Mouse (Mus musculus): ENCODE measurements around the gene Rp9. TPM values are rescaled to one million over a fixed set of nuclear protein-coding genes. Genes with fewer than 3 reads are reported as not detected.

Rp9 gene
- 124 and 176 TPM in 2 replicates for polyA plus RNA-seq (2012; rRNA removed)

- Histone ChIP-seq H3K4me1 (replicated peaks; ENCODE audit: control insufficient read depth, insufficient read depth, low read length) (no peaks in the 10 kb centered on the region), H3K36me3 (ENCODE audit: control insufficient read depth, insufficient read depth, low read length) (no peaks in the 10 kb centered on the region), H3K27me3 (ENCODE audit: control insufficient read depth, insufficient read depth, low read length) (no peaks in the 10 kb centered on the region), H3K27ac (ENCODE audit: control insufficient read depth, insufficient read depth, low read length) (0 out of 2 replicates have a peak within 1 kb of the TSS, but pooled peaks have one; percentile 22), H3K4me3 (ENCODE audit: control insufficient read depth, insufficient read depth, low read length) (no peak within 1 kb of the TSS)
- 96% methylated on average over 3 of the region's 3 CpGs for WGBS
- no peak for DNase-seq
- TF ChIP-seq CTCF (IDR thresholded peaks at IDR 0.05; ENCODE audit: borderline replicate concordance, control insufficient read depth, extremely low read depth, insufficient read depth, low read length, poor library complexity) (no peak), POLR2A (IDR thresholded peaks at IDR 0.05; ENCODE audit: control insufficient read depth, extremely low read depth, insufficient read depth, low read length, poor library complexity) (no peak)
These were observed at the start of gene Rp9 for GRCm38 (mm10) chr9:22469643-22470042. TSS of gene Rp9 (minus strand) at chr9:22469743.

GRCm38 (mm10) chr9:22518394-22519041 is 49.0 kb upstream of the Rp9 start:
- Histone ChIP-seq H3K4me3 (ENCODE audit: control insufficient read depth, insufficient read depth, low read length) (no peak overlapping the region), H3K27me3 (ENCODE audit: control insufficient read depth, insufficient read depth, low read length) (no peaks in the 10 kb centered on the region), H3K27ac (ENCODE audit: control insufficient read depth, insufficient read depth, low read length) (no peak overlapping the region), H3K36me3 (ENCODE audit: control insufficient read depth, insufficient read depth, low read length) (no peaks in the 10 kb centered on the region), H3K4me1 (replicated peaks; ENCODE audit: control insufficient read depth, insufficient read depth, low read length) (no peaks in the 10 kb centered on the region)
- TF ChIP-seq POLR2A (IDR thresholded peaks at IDR 0.05; ENCODE audit: control insufficient read depth, extremely low read depth, insufficient read depth, low read length, poor library complexity) (no peak), CTCF (IDR thresholded peaks at IDR 0.05; ENCODE audit: borderline replicate concordance, control insufficient read depth, extremely low read depth, insufficient read depth, low read length, poor library complexity) (0 out of 2 replicates have a peak, but pooled peaks have one; percentile 22)
- peak; percentile 41 for DNase-seq
- WGBS, result 97% methylated on average over 3 of the region's 3 CpGs

- WGBS, result 92% methylated on average over 4 of the region's 4 CpGs
- H3K27ac ChIP-seq (ENCODE audit: control insufficient read depth, insufficient read depth, low read length), result no peak overlapping the region
- TF ChIP-seq CTCF (IDR thresholded peaks at IDR 0.05; ENCODE audit: borderline replicate concordance, control insufficient read depth, extremely low read depth, insufficient read depth, low read length, poor library complexity) (no peak), POLR2A (IDR thresholded peaks at IDR 0.05; ENCODE audit: control insufficient read depth, extremely low read depth, insufficient read depth, low read length, poor library complexity) (no peak)
- no peak for DNase-seq
- no peaks in the 10 kb centered on the region for H3K4me1 ChIP-seq (replicated peaks; ENCODE audit: control insufficient read depth, insufficient read depth, low read length)
- H3K4me3 ChIP-seq (ENCODE audit: control insufficient read depth, insufficient read depth, low read length), result no peak overlapping the region
- no peaks in the 10 kb centered on the region for H3K27me3 ChIP-seq (ENCODE audit: control insufficient read depth, insufficient read depth, low read length)
- H3K36me3 ChIP-seq (ENCODE audit: control insufficient read depth, insufficient read depth, low read length), result no peaks in the 10 kb centered on the region
These were observed 45.5 kb upstream of the Rp9 start for GRCm38 (mm10) chr9:22515076-22515475.

- WGBS, result 96% methylated on average over 2 of the region's 2 CpGs
- H3K4me3 ChIP-seq (ENCODE audit: control insufficient read depth, insufficient read depth, low read length), result no peak overlapping the region
- H3K36me3 ChIP-seq (ENCODE audit: control insufficient read depth, insufficient read depth, low read length), result no peaks in the 10 kb centered on the region
- DNase-seq, result no peak
- H3K4me1 ChIP-seq (replicated peaks; ENCODE audit: control insufficient read depth, insufficient read depth, low read length), result peaks cover 7% of the 10 kb centered on the region
- H3K27me3 ChIP-seq (ENCODE audit: control insufficient read depth, insufficient read depth, low read length), result no peaks in the 10 kb centered on the region
- TF ChIP-seq CTCF (IDR thresholded peaks at IDR 0.05; ENCODE audit: borderline replicate concordance, control insufficient read depth, extremely low read depth, insufficient read depth, low read length, poor library complexity), result no peak
- no peak for TF ChIP-seq POLR2A (IDR thresholded peaks at IDR 0.05; ENCODE audit: control insufficient read depth, extremely low read depth, insufficient read depth, low read length, poor library complexity)
- no peak overlapping the region for H3K27ac ChIP-seq (ENCODE audit: control insufficient read depth, insufficient read depth, low read length)
These were observed 36.0 kb upstream of the Rp9 start for GRCm38 (mm10) chr9:22505574-22505973.

GRCm38 (mm10) chr9:22503581-22503980 is 34.0 kb upstream of the Rp9 start:
- Histone ChIP-seq H3K4me3 (ENCODE audit: control insufficient read depth, insufficient read depth, low read length) (no peak overlapping the region), H3K36me3 (ENCODE audit: control insufficient read depth, insufficient read depth, low read length) (no peaks in the 10 kb centered on the region), H3K27me3 (ENCODE audit: control insufficient read depth, insufficient read depth, low read length) (no peaks in the 10 kb centered on the region), H3K4me1 (replicated peaks; ENCODE audit: control insufficient read depth, insufficient read depth, low read length) (peaks cover 7% of the 10 kb centered on the region), H3K27ac (ENCODE audit: control insufficient read depth, insufficient read depth, low read length) (no peak overlapping the region)
- WGBS, result 95% methylated on average over 5 of the region's 5 CpGs
- DNase-seq, result no peak
- TF ChIP-seq POLR2A (IDR thresholded peaks at IDR 0.05; ENCODE audit: control insufficient read depth, extremely low read depth, insufficient read depth, low read length, poor library complexity) (no peak), CTCF (IDR thresholded peaks at IDR 0.05; ENCODE audit: borderline replicate concordance, control insufficient read depth, extremely low read depth, insufficient read depth, low read length, poor library complexity) (no peak)

GRCm38 (mm10) chr9:22502972-22503371 is 33.4 kb upstream of the Rp9 start:
- DNase-seq, result no peak
- Histone ChIP-seq H3K27me3 (ENCODE audit: control insufficient read depth, insufficient read depth, low read length) (no peaks in the 10 kb centered on the region), H3K36me3 (ENCODE audit: control insufficient read depth, insufficient read depth, low read length) (no peaks in the 10 kb centered on the region), H3K27ac (ENCODE audit: control insufficient read depth, insufficient read depth, low read length) (no peak overlapping the region), H3K4me1 (replicated peaks; ENCODE audit: control insufficient read depth, insufficient read depth, low read length) (peaks cover 7% of the 10 kb centered on the region), H3K4me3 (ENCODE audit: control insufficient read depth, insufficient read depth, low read length) (no peak overlapping the region)
- 87% methylated on average over 2 of the region's 2 CpGs for WGBS
- TF ChIP-seq CTCF (IDR thresholded peaks at IDR 0.05; ENCODE audit: borderline replicate concordance, control insufficient read depth, extremely low read depth, insufficient read depth, low read length, poor library complexity) (no peak), POLR2A (IDR thresholded peaks at IDR 0.05; ENCODE audit: control insufficient read depth, extremely low read depth, insufficient read depth, low read length, poor library complexity) (no peak)

All from thymus, adult 2 months (tissue).